Mouse (Mus musculus) limb, embryonic 11.5 days (tissue): ENCODE measurements at regions not wholly inside any gene's neighbourhood (a gene's known extent, or its start where the extent isn't known, plus 50 kb on each side); places are given as distances from the start of the nearest gene placed in this dataset.
"Not testable (repeated sequence)": the region's sequence is repeated elsewhere in the genome, so short reads cannot be mapped to it uniquely, and the experiment has no call there.

Experiments used
- ATAC-seq: fragments of 200-750 bp; cut with Nextera tagmentation; 2 replicates; pipeline ENCODE4 v1.8.0; 2017; ENCODE audit warnings: low read depth; ENCODE audit not compliant: insufficient number of reproducible peaks, low FRiP score, low TSS enrichment
- DNase-seq: peaks from one replicate; pipeline ENCODE4 v3.0.0-alpha.2; 2015; ENCODE audit warnings: low spot score
- H3K27ac ChIP-seq: fragments of 300-500 bp; sonication (generic); replicated peaks from 2 replicates; pipeline ENCODE4 v1.5.1; 2014; ENCODE audit warnings: low read depth, mild to moderate bottlenecking, low read length
- H3K27me3 ChIP-seq: fragments of 300-500 bp; sonication (generic); 2 replicates; pipeline ENCODE4 v1.6.1; 2014; ENCODE audit warnings: mild to moderate bottlenecking, low read length, mixed read lengths; ENCODE audit not compliant: control insufficient read depth, insufficient read depth
- H3K36me3 ChIP-seq: fragments of 300-500 bp; sonication (generic); 2 replicates; pipeline ENCODE4 v1.6.1; 2014; ENCODE audit warnings: mild to moderate bottlenecking, low read length, moderate library complexity, mixed read lengths; ENCODE audit not compliant: control insufficient read depth, insufficient read depth
- H3K4me1 ChIP-seq: fragments of 300-500 bp; sonication (generic); 2 replicates; pipeline ENCODE4 v1.6.1; 2014; ENCODE audit warnings: low read length, mixed read lengths; ENCODE audit not compliant: control insufficient read depth, insufficient read depth
- H3K4me2 ChIP-seq: fragments of 300-500 bp; sonication (generic); 2 replicates; pipeline ENCODE4 v1.6.1; 2014; ENCODE audit warnings: low read depth, mild to moderate bottlenecking, moderate library complexity; ENCODE audit not compliant: severe bottlenecking
- H3K4me3 ChIP-seq: fragments of 300-500 bp; sonication (generic); 2 replicates; pipeline ENCODE4 v1.5.1; 2014; ENCODE audit warnings: low read depth, low read length
- H3K9ac ChIP-seq: fragments of 300-500 bp; sonication (generic); 2 replicates; pipeline ENCODE4 v1.6.1; 2014; ENCODE audit warnings: mild to moderate bottlenecking, low read length
- H3K9me3 ChIP-seq: fragments of 300-500 bp; sonication (generic); 2 replicates; pipeline ENCODE4 v1.6.1; 2016; ENCODE audit warnings: low read length; ENCODE audit not compliant: control insufficient read depth
- WGBS: fragments of 180-500 bp; shearing (Covaris S2); extraction: QIAGEN DNeasy Blood & Tissue Kit; methylation state at CpG from one replicate; pipeline ENCODE4 v1.1.7; 2014; 5-methylcytosine and 5-hydroxymethylcytosine counted together

DNA sequence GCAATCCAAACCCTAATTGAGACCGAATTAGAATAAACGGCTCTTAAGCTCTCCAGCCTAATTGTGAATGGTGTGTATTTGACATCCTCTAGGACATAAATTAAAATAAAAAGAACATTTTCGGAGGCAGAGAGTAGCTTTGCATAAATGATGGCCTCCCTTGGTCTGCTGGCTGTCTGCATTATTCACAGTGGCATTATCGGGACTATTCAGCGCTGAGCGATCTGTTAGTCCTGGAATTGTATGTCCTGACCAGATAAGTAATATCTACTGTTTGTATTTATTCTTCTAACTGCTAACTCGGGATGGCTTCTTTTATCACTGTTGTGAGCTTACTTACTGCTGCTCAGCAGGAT is 299.6 kb downstream of the Chl1 start:
- no peak overlapping the region for H3K9ac ChIP-seq
- ATAC-seq (no peak), DNase-seq (no peak)
- H3K36me3 ChIP-seq, result no peaks in the 10 kb centered on the region
- WGBS, result 14% methylated on average over 7 of the region's 7 CpGs
- H3K4me3 ChIP-seq, result no peak overlapping the region
- no peak overlapping the region for H3K4me2 ChIP-seq
- H3K9me3 ChIP-seq, result no peaks in the 10 kb centered on the region
- no peak overlapping the region for H3K27ac ChIP-seq
- H3K4me1 ChIP-seq, result no peaks in the 10 kb centered on the region
- peaks cover 3% of the 10 kb centered on the region; the same call in 1 of the 2 replicates for H3K27me3 ChIP-seq

DNA sequence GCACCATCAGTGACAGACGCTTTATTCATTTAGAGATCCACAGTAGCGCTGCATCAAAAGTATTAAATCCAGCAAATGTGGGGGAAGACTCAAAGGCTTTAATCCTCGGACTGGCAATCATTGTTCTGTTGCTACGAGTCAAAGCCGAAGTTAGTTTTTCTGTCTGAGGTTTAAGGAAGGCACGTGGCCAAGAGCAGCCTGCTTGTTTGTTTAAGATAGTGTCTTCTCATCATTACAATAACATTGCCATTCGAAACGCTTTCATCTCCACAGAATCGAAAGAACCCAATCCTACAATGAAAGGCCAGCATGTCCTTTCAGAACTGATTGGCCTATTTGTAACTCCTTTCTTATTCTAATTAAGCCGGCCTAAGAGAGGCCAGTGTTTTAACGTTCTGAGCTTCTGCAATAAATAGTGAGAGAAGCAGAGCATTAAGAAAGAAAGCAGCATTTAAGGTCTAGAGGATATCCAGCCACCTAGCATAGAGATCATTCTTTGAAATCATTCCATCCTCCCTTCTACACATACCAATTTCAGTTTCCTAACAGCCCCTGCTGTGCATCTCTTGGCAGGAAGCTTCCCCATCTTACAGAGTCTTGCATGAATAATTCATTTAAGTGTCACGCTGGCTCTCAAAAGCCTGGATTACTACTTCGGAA is 300.1 kb downstream of the Chl1 start:
- Histone ChIP-seq H3K36me3 (no peaks in the 10 kb centered on the region), H3K4me2 (no peak overlapping the region), H3K27ac (no peak overlapping the region), H3K27me3 (peaks cover 3% of the 10 kb centered on the region; the same call in 1 of the 2 replicates), H3K9ac (no peak overlapping the region), H3K4me1 (no peaks in the 10 kb centered on the region), H3K4me3 (no peak overlapping the region), H3K9me3 (no peaks in the 10 kb centered on the region)
- no peak for DNase-seq
- WGBS, result 3% methylated on average over 13 of the region's 13 CpGs
- no peak for ATAC-seq

DNA sequence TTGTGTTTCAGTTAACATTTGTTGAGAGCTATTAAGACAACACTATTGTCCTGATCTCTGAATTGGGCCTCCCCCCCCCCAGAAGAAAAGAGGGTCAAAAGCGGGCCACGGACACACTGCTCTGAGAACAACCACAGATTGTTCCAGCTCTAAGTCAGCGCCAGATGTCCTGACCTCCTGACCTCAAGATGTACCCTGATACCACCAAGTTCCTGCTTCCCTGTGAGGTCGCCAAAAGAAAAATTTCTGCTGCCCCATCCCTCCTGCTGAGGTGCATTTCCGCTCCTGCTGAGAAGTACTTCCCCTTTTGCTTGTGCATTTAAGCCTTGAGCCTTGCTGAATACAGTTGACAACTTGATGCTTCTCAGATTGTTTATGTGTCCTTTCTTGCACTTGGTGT is 306.0 kb downstream of the Chl1 start:
- not testable (repeated sequence) for H3K4me3 ChIP-seq, H3K9me3 ChIP-seq, DNase-seq, H3K27ac ChIP-seq, H3K4me2 ChIP-seq, H3K9ac ChIP-seq, H3K36me3 ChIP-seq, H3K4me1 ChIP-seq, H3K27me3 ChIP-seq, ATAC-seq
- 77% methylated on average over 5 of the region's 5 CpGs for WGBS

DNA sequence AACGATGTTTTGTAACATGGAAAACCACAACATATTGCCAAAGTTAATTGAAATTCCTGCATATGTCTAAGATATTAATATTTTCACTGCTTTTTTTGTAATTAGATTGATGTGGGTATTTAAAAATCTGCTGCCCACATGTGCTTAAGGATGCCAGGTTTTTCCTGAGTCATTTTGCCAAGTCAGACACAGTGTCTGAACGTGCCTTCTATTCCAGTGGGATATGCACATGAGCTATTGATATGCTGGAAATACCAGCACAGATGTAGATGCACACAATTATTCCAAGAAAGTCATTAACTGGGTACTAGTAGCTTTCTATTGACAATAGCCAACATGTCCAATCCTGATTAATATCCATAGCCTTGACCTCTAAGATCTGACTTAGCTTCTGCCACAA is 315.7 kb downstream of the Chl1 start:
- no peak overlapping the region for H3K4me3 ChIP-seq
- no peak overlapping the region for H3K27ac ChIP-seq
- no peak overlapping the region for H3K9ac ChIP-seq
- no peaks in the 10 kb centered on the region for H3K36me3 ChIP-seq
- no peak overlapping the region for H3K4me2 ChIP-seq
- 85% methylated on average over 2 of the region's 2 CpGs for WGBS
- DNase-seq (no peak), ATAC-seq (no peak)
- no peaks in the 10 kb centered on the region for H3K27me3 ChIP-seq
- H3K9me3 ChIP-seq, result no peaks in the 10 kb centered on the region
- H3K4me1 ChIP-seq, result no peaks in the 10 kb centered on the region

DNA sequence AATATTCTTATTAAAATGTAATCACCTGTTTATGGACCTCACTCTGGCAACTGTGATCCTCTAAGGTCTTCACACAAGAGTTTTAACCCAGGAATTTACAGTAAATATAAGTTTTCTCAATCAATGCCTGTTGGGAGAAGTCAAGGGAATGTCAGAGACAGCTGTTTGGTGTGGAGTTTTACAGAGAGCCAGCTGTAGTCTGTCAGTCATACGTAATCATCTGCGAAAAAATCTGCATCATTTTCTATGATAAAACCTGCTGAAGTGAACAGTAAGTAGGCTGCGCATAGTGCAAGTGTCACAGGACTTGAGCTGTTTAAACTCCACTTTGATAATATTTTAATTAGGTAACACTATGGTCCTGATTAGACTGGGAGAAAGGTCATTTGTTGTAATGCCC is 317.2 kb downstream of the Chl1 start:
- no peaks in the 10 kb centered on the region for H3K9me3 ChIP-seq
- ATAC-seq, result no peak
- H3K4me1 ChIP-seq, result no peaks in the 10 kb centered on the region
- H3K36me3 ChIP-seq, result no peaks in the 10 kb centered on the region
- H3K27me3 ChIP-seq, result no peaks in the 10 kb centered on the region
- H3K4me2 ChIP-seq, result no peak overlapping the region
- no peak overlapping the region for H3K9ac ChIP-seq
- DNase-seq, result no peak
- H3K27ac ChIP-seq, result no peak overlapping the region
- WGBS, result 98% methylated on average over 3 of the region's 3 CpGs
- H3K4me3 ChIP-seq, result no peak overlapping the region

DNA sequence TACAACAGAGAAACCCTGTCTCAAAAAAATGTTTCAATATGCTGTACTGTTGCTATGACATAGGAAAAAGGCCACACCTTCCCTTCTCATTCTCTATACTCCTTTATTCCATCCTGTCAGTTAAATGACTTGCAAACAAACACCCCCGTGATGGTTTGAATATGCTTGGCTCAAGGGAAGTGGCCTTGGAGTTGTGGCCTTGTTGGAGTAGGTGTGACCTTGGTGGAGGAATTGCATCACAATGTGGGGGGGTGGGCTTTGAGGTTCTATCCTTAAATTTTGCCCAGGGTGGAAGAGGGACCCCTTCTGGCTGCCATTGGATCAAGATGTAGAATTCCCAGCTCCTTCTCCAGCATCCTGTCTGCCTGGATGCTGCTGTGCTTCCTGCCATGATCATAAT is 318.5 kb downstream of the Chl1 start:
- 100% methylated on average over 1 of the region's 1 CpGs for WGBS
- no peak overlapping the region for H3K4me3 ChIP-seq
- H3K9ac ChIP-seq, result no peak overlapping the region
- no peak overlapping the region for H3K4me2 ChIP-seq
- no peaks in the 10 kb centered on the region for H3K27me3 ChIP-seq
- no peaks in the 10 kb centered on the region for H3K9me3 ChIP-seq
- no peaks in the 10 kb centered on the region for H3K36me3 ChIP-seq
- no peak overlapping the region for H3K27ac ChIP-seq
- H3K4me1 ChIP-seq, result no peaks in the 10 kb centered on the region
- DNase-seq (no peak), ATAC-seq (no peak)

DNA sequence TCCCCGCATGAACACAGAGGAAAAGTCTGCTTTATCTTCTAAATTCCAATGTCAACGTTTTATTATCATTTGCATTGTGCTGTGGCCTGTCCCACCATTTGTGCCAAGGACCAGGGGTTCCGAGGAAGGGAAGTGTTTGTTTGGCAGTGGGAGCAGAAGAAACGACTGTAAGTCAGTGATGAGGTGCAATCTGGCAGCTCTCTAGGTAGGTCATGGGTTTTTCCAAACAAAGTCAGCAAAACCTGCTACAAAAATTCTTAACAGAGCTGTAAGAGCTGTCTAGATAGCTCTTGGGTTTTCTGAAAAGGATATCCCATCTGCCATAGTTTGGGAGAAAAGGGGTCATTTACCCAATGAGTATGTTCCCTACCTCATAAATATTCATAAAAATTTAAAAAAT is 321.9 kb downstream of the Chl1 start:
- H3K36me3 ChIP-seq, result no peaks in the 10 kb centered on the region
- ATAC-seq (no peak), DNase-seq (no peak)
- H3K4me3 ChIP-seq, result no peak overlapping the region
- H3K4me2 ChIP-seq, result no peak overlapping the region
- 72% methylated on average over 4 of the region's 4 CpGs for WGBS
- H3K27me3 ChIP-seq, result no peaks in the 10 kb centered on the region
- H3K4me1 ChIP-seq, result no peaks in the 10 kb centered on the region
- no peak overlapping the region for H3K9ac ChIP-seq
- H3K9me3 ChIP-seq, result no peaks in the 10 kb centered on the region
- H3K27ac ChIP-seq, result no peak overlapping the region

DNA sequence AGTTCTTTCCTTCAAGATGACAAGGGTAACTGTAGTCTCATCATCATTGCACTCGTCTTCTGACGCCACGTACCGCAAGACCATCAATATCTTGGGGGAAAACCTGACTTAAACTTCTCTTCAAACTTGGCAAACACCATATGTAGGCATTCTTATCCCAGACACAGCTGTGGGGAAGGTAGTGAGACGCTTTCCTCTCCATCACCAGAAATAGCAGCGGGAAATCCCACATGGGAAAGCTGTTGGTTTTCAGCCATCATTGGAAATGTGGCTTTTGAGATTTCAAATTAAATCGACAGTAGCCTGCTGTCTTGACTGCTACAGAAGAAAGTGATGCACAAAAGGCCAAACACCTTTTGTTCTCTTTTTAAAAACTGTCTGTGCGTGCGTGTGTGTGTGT is 322.4 kb downstream of the Chl1 start:
- no peaks in the 10 kb centered on the region for H3K4me1 ChIP-seq
- WGBS, result 90% methylated on average over 9 of the region's 9 CpGs
- no peaks in the 10 kb centered on the region for H3K9me3 ChIP-seq
- no peaks in the 10 kb centered on the region for H3K36me3 ChIP-seq
- H3K9ac ChIP-seq, result no peak overlapping the region
- H3K27me3 ChIP-seq, result no peaks in the 10 kb centered on the region
- ATAC-seq (no peak), DNase-seq (no peak)
- H3K4me3 ChIP-seq, result no peak overlapping the region
- no peak overlapping the region for H3K4me2 ChIP-seq
- no peak overlapping the region for H3K27ac ChIP-seq

DNA sequence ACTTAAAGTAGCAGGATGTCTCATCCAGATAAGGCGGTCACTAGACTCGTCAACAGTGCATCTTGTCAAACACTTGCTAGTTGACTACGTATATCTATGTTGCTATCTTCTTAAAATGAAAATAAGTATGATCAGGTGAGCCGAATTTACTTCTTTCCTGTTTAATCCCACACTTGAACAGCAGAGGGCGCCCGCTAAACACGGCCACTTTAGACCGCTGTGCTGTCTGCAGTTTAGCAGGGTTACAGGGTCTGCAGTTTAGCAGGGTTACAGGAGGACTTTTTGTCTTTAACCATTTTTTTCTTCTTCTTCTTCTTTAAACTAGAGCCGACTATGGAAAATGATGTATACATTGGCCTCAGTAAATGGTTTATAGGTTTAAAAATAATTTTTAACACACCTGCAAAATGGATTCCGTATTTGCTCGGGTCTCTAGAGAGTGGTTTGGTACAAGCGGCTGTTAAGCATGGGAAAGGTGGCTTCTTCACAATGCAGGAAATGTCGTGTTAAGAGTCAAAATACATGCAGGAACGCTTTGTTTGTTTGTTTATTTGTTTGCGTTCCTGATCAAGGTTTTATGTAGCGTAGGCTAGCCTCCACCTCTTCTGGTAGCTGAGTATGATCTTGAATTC is 323.2 kb downstream of the Chl1 start:
- Histone ChIP-seq H3K9me3 (no peaks in the 10 kb centered on the region), H3K4me1 (no peaks in the 10 kb centered on the region), H3K27ac (no peak overlapping the region), H3K4me3 (no peak overlapping the region), H3K4me2 (no peak overlapping the region), H3K27me3 (no peaks in the 10 kb centered on the region), H3K36me3 (no peaks in the 10 kb centered on the region), H3K9ac (no peak overlapping the region)
- whole genome bisulfite sequencing, result 49% methylated on average over 16 of the region's 16 CpGs
- ATAC-seq, result 0 out of 2 replicates have a peak, but pooled peaks have one; percentile 57
- DNase-seq, result peak; percentile 79
